Comparison of ENCODE assay signal across 8 mouse cellular contexts in the genomic region with DNA sequence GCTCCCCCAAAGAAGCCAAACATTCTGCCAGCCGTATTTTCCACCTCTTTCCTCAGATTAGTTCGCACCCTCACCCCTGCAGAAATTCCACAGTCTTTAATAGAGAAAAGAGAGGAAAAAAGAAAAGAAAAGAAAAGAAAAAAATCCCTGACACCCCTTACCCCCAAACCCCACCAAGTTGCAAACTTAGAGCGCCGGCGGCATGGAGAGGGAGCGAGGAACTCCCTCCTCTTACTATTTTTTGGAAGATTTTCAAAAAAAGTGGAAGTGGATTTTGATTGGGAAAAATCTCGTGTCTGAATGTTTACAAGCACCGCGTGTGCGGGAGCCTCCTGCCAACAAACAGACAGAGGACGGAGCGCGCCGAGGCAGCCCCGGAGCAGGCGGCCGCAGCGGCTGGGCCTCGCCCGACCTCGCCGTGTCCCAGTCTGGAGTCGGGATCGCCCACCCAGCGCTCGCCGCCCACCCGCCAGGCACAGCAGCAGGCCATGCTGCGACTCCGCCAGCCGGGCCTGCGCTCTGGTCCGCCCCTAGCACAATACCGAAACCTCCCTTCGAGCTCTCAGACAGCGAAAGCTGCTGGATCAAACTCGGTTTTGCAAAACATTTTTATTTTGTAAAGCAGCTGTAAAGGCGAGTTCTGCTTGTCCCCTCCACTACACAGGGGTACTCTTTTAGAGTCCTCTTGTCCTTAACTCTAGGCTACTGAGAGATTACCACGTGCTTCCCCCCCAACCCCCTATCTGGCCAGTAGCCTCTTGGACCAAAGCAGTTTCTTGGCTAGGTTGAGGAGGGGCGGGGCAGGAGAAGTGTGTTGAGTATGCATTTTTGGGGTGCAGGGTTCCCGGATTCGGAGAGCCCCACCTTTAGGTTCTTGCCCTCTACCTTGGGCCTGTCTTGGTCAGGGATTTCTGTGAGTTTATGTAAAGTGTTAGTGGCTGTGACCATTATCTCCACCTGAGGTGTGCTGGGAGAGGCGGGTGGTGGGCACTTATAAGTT. TPM values are rescaled to one million over a fixed set of nuclear protein-coding genes. Genes with fewer than 3 reads are reported as not detected.
DNase-seq lines count a peak whose midpoint lies in the region; ATAC-seq and TF ChIP-seq lines count a peak whose summit lies in the region.

No protein-coding gene starts in this region.

- no peaks in the 10 kb centered on the region for H3K79me2 ChIP-seq in heart, adult 2 months (replicated peaks; ENCODE audit: control insufficient read depth, insufficient read depth, low read length)

- peak overlapping the region; percentile 87 for H3K4me2 ChIP-seq in kidney, embryonic 14.5 days (replicated peaks; ENCODE audit: low read depth, low read length)
- peak overlapping the region; percentile 97 for H3K4me2 ChIP-seq in lung, embryonic 16.5 days (ENCODE audit: low read depth, low read length)

- peaks cover 9% of the 10 kb centered on the region for H3K4me1 ChIP-seq in brown adipose tissue, adult 24 weeks (ENCODE audit: control insufficient read depth, insufficient read depth, insufficient read length, low read length)
- H3K4me1 ChIP-seq in heart, adult 2 months (ENCODE audit: control insufficient read depth, insufficient read depth, low read length) = peaks cover 3% of the 10 kb centered on the region
- H3K4me1 ChIP-seq in kidney, embryonic 14.5 days (ENCODE audit: control insufficient read depth, insufficient read depth, low read length) = 0 out of 2 replicates have a peak, but pooled peaks cover 15% of the 10 kb centered on the region
- peaks cover 21% of the 10 kb centered on the region for H3K4me1 ChIP-seq in lung, embryonic 16.5 days (replicated peaks; ENCODE audit: control insufficient read depth, insufficient read depth, low read length)

- no peak overlapping the region for H3K27ac ChIP-seq in brown adipose tissue, adult 24 weeks (replicated peaks; ENCODE audit: low read depth, low read length)
- peak overlapping the region; percentile 56; the same call in 1 of the 2 replicates for H3K27ac ChIP-seq in heart, adult 2 months
- no peak overlapping the region for H3K27ac ChIP-seq in kidney, embryonic 14.5 days (ENCODE audit: low read depth, low read length)
- peak overlapping the region; percentile 82 for H3K27ac ChIP-seq in lung, embryonic 16.5 days (ENCODE audit: low read length)

- peaks cover 14% of the 10 kb centered on the region for H3K27me3 ChIP-seq in heart, adult 2 months (ENCODE audit: control insufficient read depth, insufficient read depth, low read length)
- peaks cover 25% of the 10 kb centered on the region for H3K27me3 ChIP-seq in kidney, embryonic 14.5 days (ENCODE audit: control insufficient read depth, insufficient read depth, low read length)
- H3K27me3 ChIP-seq in lung, embryonic 16.5 days (ENCODE audit: control insufficient read depth, insufficient read depth, low read depth, low read length) = peaks cover 7% of the 10 kb centered on the region

- peak; percentile 63 to 76 for DNase-seq in layer of hippocampus, adult 18-20 months (ENCODE audit: low spot score in 2 of 2)
- DNase-seq in layer of hippocampus, adult 9-10 months (ENCODE audit: low spot score) = no peak
- DNase-seq in heart, adult 2 months = peak; percentile 53 to 57
- DNase-seq in ovary, postnatal 36 days (ENCODE audit: low spot score) = peak; percentile 58
- peak; percentile 29 for DNase-seq in yolk sac, embryonic 10.5 days (ENCODE audit: low spot score)

- intact Hi-C loops in heart, adult 2 months (cut with DNase I) = loop anchor here (2.0 to 10.0 kb wide), 2 partner anchors 165 to 1221 kb away; no protein-coding TSS in a partner anchor

- H3K9ac ChIP-seq in heart, adult 2 months (ENCODE audit: low read depth, low read length) = peak overlapping the region; percentile 71
- peak overlapping the region; percentile 60; the same call in 1 of the 2 replicates for H3K9ac ChIP-seq in kidney, embryonic 14.5 days (ENCODE audit: low read depth, low read length)
- H3K9ac ChIP-seq in lung, embryonic 16.5 days (ENCODE audit: low read length) = peak overlapping the region; percentile 74

- peak overlapping the region; percentile 67 for H3K4me3 ChIP-seq in brown adipose tissue, adult 24 weeks (ENCODE audit: insufficient read depth, low read depth, low read length)
- peak overlapping the region; percentile 54 for H3K4me3 ChIP-seq in heart, adult 2 months
- H3K4me3 ChIP-seq in kidney, embryonic 14.5 days (ENCODE audit: low read length) = peak overlapping the region; percentile 50
- peak overlapping the region; percentile 65 for H3K4me3 ChIP-seq in lung, embryonic 16.5 days (ENCODE audit: low read length)

- H3K36me3 ChIP-seq in heart, adult 2 months (ENCODE audit: control insufficient read depth, insufficient read depth, low read length) = no peaks in the 10 kb centered on the region
- H3K36me3 ChIP-seq in kidney, embryonic 14.5 days (ENCODE audit: control insufficient read depth, insufficient read depth, low read length) = no peaks in the 10 kb centered on the region
- no peaks in the 10 kb centered on the region for H3K36me3 ChIP-seq in lung, embryonic 16.5 days (ENCODE audit: control insufficient read depth, insufficient read depth, low read length)

- TF ChIP-seq POLR2A in heart, adult 2 months (IDR thresholded peaks at IDR 0.05; ENCODE audit: insufficient read depth, low read depth, low read length) = no peak

- TF ChIP-seq EP300 in heart, adult 2 months (IDR thresholded peaks at IDR 0.05; ENCODE audit: insufficient read depth, low read depth, low read length) = no peak

- under 1% methylated on average over 43 of the region's 43 CpGs for WGBS in heart, adult 2 months
- WGBS in kidney, embryonic 14.5 days = under 1% methylated on average over 43 of the region's 43 CpGs
- WGBS in lung, embryonic 16.5 days = under 1% methylated on average over 43 of the region's 43 CpGs

- no peaks in the 10 kb centered on the region for H3K9me3 ChIP-seq in kidney, embryonic 14.5 days (ENCODE audit: control insufficient read depth, low read length)
- H3K9me3 ChIP-seq in lung, embryonic 16.5 days (ENCODE audit: control insufficient read depth, low read length) = no peaks in the 10 kb centered on the region

- TF ChIP-seq CTCF in heart, adult 2 months (IDR thresholded peaks at IDR 0.05) = no peak

- no peak for ATAC-seq in kidney, embryonic 14.5 days (ENCODE audit: low FRiP score, low TSS enrichment)
- peak; percentile 13 for ATAC-seq in lung, embryonic 16.5 days (ENCODE audit: low read depth)

RNA-seq across cellular contexts. Expression of gene Bcl11a, which starts 1.8 kb away (rescaled TPM):
- total RNA-seq in layer of hippocampus, adult 18-20 months (2021) = 100 to 1,000 TPM in 1 of 2 experiments, 10 to 100 TPM in 1; 98.5 to 108 TPM
- not detected in 2 replicates for polyA plus RNA-seq in brown adipose tissue, adult 24 weeks (2012; ENCODE audit: insufficient read depth, insufficient read length, missing spikeins)
- 1 to 10 TPM; 2.4 to 4.2 TPM for total RNA-seq in heart, adult 2 months (2021)
- 1.1 and 1.7 TPM in 2 replicates for polyA plus RNA-seq in heart, adult 2 months (2012; rRNA removed)
- polyA plus RNA-seq in kidney, embryonic 14.5 days (2014; fragmentation: Nextera tagmentation; extraction: Ambion mirVana) = 2.6 and 2.8 TPM in 2 replicates
- 13.0 and 15.3 TPM in 2 replicates for polyA plus RNA-seq in lung, embryonic 16.5 days (2015; fragmentation: Nextera tagmentation; extraction: Ambion mirVana)

RNA-seq across cellular contexts. Expression of gene A830031A19Rik, which starts 4.8 kb away (rescaled TPM):
- 1 to 10 TPM; 1.0 to 1.5 TPM for total RNA-seq in layer of hippocampus, adult 18-20 months (2021)
- not detected in 2 replicates for polyA plus RNA-seq in brown adipose tissue, adult 24 weeks (2012; ENCODE audit: insufficient read depth, insufficient read length, missing spikeins)
- not detected for total RNA-seq in heart, adult 2 months (2021)
- polyA plus RNA-seq in heart, adult 2 months (2012; rRNA removed) = not detected in 2 replicates
- not detected in 2 replicates for polyA plus RNA-seq in kidney, embryonic 14.5 days (2014; fragmentation: Nextera tagmentation; extraction: Ambion mirVana)
- polyA plus RNA-seq in lung, embryonic 16.5 days (2015; fragmentation: Nextera tagmentation; extraction: Ambion mirVana) = not detected in 2 replicates

Comparison
In these comparisons a context has a peak if more than half of its experiments do, and no peak if none do; other contexts are left out.
1. H3K27ac ChIP-seq: peak in heart, adult 2 months (single experiment) and lung, embryonic 16.5 days (single experiment); none in brown adipose tissue, adult 24 weeks (single experiment) and kidney, embryonic 14.5 days (single experiment).
2. Peak in every context shown above with its lines, with median percentiles within 50 percentile points of each other: H3K4me3 ChIP-seq and H3K9ac ChIP-seq.